Mouse (Mus musculus) gastrocnemius, postnatal 36 days (tissue): ENCODE measurements around the gene Mfap2. TPM values are rescaled to one million over a fixed set of nuclear protein-coding genes. Genes with fewer than 3 reads are reported as not detected.

Experiments
- DNase-seq, 2 experiments: peaks; one replicate each; pipeline ENCODE4 v3.0.0; 2022
- intact Hi-C: fragments of 180-260 bp; cut with DNase I; formaldehyde crosslinking; loops from one replicate; pipeline ENCODE4 v1.15.1; 2025
- long read RNA-seq, 2 experiments: library from polyadenylated mRNA; stranded (forward); transcript quantifications; one replicate each; pipeline ENCODE4 v2.0.0; 2021
- total RNA-seq, 2 experiments: library from RNA; stranded (reverse); gene quantifications; 2 replicates each; pipeline ENCODE4 v1.2.3; 2021

Gene Mfap2
- 1 to 10 TPM; 6.2 to 7.4 TPM for total RNA-seq
- long read RNA-seq, experiment 1, transcript Mfap2-201 (9 exons, 1,073 nt): major isoform, 12 of 13 reads
- long read RNA-seq, experiment 1, partial matches to known transcripts: 0 of 13 reads
- long read RNA-seq, experiment 1, other reads (novel, unspliced or antisense): 1 of 13 reads
- long read RNA-seq, experiment 2, transcript Mfap2-201 (9 exons, 1,073 nt): major isoform, 5 of 10 reads
- long read RNA-seq, experiment 2, partial matches to known transcripts: 1 of 10 reads
- long read RNA-seq, experiment 2, other reads (novel, unspliced or antisense): 4 of 10 reads

DNA sequence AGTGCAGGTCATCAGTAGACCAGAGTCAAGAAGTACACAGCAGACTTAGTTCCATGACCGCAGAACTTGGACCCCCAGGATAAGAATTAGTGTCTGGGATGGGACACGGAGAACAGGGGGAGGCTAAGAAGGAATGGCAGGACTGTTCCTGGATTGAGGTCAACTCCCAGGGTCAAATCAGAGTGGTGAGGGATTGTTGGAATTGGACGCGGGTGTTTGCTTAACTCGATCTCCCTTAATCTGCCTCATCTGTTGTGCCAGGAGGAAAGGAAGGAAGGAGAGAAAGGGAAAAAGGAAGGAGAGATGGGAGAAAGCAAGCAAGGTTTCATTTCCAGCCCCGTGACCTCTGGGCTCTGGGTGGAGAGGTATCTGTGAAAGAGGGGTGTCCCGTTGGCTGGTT, at the start of gene Mfap2:
Mfap2 (plus strand) TSS at position 301 of the 400 bp plus-strand sequence.
- intact Hi-C loops: no loop called here
- no peak for DNase-seq

DNA sequence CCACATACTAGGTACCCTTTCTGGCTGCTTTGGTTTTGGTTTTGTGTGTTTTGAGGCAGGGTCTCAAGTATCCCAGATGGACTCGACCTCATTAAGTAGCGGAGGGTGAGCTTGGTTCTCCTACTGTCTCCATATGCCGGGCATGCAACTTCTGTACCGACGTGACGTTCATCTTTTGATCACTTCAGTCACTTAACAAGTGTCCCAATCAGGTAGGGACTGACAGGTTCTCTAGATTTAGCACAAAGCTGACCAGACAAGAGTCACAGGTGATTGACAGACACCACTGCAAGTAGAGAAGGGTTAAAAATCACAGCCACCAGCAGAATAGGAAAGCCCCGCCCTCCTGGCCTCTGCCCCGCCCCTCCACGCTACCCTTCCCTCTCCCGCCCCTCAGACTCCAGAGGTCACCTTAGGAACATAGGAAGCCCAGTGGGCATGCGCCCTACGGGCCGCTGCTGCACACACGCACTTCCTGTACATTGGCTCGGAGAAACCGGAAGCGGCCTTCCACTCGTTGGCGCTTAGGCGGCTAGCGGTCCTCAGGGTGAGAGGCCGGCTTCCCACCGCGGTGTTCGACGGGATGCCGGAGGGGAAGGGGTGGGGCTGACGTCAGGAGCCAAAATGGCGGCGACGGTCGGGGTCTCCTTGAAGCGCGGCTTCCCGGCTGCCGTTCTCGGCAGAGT, 49.3 kb upstream of the Mfap2 start, which contains the start of gene Sdhb:
Sdhb (plus strand) TSS at position 423 of the 686 bp plus-strand sequence.
- DNase-seq: peak; percentile 91 to 96
- intact Hi-C loops: no loop called here

- no peak for DNase-seq
- intact Hi-C loops: no loop called here
Measured at GRCm38 (mm10) chr4:140961467-140962206, 48.6 kb upstream of the Mfap2 start.

GRCm38 (mm10) chr4:140962207-140962909, 47.9 kb upstream of the Mfap2 start:
- intact Hi-C loops: no loop called here
- DNase-seq: no peak

DNA sequence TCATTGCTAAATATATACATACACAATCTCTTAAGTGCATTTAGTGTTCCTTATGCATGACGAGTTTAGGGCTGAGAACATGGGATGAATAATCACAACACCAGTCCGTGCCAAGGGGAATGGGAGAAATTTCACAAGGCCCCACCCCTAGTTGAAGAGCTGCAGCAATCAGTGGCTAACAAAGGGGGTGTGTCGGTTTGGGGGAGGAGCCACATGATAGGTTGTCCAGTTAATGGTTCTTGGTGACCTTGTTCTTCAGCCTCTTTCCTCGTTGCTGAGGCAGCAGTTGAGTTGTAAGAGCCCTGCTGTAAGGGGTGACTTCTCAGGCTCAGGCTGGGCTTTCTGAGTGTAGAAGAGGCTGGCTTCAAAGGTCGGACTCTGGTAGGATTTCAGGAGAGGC, 47.3 kb upstream of the Mfap2 start:
- intact Hi-C loops: no loop called here
- peak in 1 of 2 experiments; percentile 33 for DNase-seq

DNA sequence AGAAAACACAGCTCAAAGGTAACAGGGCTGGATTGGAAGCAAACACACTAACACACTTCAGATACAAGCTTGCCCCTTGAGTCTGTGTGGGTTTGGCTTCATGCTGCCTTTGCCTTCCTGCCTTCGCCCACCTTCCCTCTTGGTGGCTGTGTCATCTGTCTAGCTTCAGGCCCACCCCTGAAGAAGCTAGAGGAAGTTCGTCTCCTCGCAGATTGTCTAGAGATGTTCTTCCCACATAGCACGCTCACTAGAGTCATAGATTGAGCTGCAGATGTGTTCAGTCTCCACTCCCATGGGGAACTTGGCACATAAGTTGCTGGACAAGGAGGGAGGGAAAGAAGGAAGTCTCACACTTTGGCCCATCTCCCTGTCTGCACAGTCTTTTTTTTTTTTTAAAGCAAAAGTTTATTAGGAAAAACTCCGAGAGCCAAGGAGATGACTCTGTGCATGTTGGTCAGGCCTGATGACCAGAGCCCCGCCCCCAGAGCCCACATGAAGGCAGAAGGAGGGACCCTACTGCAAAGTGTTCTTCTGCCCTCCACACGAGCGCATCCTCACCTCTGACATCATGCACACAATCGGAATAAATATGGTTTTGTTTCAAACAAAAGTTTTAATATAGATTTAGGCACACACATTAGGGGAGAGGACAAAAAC, 46.1 kb upstream of the Mfap2 start:
- no peak for DNase-seq
- intact Hi-C loops: loop anchor here (2.0 kb wide), 1 partner anchor 67 kb away; no protein-coding TSS in a partner anchor

DNA sequence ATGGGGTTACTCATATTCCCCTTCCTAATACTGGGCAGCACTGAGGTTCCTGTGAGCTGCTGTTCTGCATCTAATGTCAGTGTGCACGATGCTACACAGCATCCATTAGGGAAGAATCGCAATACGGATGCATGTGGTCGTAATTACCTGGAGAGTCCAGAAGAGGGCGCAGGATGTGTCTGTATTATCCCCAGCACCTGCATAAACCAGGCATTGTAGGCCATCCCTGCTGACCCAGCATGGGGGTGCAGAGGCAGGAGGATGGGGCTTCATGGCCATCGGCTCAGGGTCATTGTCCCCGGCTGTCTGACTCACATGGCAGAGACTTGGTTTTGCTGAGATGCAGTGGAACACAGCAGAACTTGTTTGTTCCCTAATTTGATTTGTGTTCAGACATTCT, 45.6 kb upstream of the Mfap2 start:
- DNase-seq: peak; percentile 54 to 64
- intact Hi-C loops: loop anchor here (2.0 kb wide), 1 partner anchor 66 kb away; no protein-coding TSS in a partner anchor

DNA sequence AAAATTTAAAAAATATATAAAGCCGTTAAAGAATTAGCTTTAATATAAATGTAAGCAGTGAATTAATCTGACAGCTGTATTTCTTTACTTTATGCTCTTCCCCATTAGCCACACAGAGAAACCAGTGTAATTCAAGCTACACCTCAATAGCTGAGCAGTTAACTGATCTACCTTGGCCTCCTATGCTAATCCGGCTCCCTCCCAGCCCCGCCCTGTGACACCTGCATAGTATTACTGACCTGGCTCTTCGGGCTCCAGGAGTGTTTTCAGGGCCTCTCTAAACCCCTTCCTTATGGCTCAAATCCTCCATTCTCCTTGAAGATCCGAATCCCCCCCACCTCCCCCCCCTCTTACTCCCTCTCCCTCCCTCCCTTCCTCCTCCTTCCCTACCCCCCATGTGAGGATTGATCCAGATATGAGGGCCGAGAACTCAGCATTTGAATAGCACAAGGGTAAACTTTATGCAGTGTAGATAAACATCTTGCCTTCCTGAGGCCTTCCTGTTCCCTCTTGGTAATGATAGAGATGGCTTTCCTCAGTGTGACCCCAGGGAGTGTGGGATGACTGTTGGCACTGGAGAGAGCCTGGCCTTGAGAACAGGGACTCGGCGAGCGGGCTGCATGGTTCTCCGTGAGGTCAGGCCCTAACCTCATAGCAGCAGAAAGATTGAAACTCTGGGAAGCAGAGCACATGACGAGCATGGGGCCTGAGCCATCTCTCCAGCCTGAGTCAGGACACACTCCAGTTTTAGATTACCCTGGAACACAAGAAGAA, 42.6 kb upstream of the Mfap2 start:
- no peak for DNase-seq
- intact Hi-C loops: no loop called here

- intact Hi-C loops: no loop called here
- DNase-seq: no peak
Measured at GRCm38 (mm10) chr4:140971691-140972090, 38.5 kb upstream of the Mfap2 start.

DNA sequence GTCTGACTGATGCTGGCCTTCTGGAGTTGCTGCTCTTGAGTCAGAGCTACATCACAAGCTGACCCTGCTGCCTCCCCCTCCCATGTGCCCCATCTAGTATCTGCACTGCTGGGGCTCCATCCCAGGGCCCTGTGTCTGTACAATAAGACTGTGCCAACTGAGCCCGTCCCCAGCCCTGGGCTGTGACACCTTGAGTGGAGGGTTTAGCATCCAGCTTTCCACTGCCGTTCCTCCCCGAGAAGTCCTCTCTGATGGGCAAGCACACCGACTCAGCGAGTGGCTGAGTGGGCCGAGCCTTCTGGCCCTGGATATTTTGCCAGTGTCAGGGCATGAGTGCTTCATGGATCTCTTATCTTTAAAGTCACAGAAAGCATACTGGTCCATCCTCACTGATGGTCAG, 35.8 kb upstream of the Mfap2 start:
- intact Hi-C loops: no loop called here
- DNase-seq: no peak

DNA sequence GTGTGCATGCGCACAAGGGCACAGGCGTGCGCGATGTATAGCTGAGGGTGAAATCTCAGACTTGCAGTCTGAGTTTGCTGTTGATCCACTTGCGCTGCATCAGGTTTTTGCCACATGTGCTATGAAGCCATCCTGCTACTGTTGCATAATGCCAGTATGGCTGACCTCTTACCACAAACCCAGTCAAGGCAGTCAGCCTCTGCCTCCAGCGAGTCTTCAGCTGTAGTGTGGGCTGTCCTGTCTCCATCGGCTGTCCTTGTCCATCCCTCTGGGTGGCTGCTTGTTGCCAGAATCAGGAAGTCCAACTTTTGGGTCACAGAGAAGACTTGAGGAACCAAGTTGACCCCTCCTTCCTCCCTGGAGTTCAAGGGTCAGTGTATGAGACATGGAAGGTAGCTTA, 34.9 kb upstream of the Mfap2 start:
- intact Hi-C loops: no loop called here
- no peak for DNase-seq

DNA sequence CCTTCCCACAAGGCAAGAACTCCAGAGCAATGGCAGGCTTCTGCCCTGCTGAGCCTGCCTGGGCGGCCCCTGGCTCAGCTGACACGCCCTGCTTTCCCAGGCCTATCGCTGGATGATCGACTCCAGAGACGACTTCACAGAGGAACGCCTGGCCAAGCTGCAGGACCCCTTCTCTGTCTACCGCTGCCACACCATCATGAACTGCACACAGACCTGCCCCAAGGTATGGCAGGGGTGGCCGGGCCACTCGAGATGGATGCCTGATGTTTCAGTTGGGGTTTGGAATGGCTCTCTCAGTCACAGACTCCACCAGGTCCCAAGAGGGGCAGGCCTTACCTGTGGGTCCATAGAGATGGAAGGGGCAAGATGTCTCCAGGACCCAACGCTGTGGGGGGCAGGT, 32.9 kb upstream of the Mfap2 start:
- intact Hi-C loops: no loop called here
- no peak for DNase-seq

DNA sequence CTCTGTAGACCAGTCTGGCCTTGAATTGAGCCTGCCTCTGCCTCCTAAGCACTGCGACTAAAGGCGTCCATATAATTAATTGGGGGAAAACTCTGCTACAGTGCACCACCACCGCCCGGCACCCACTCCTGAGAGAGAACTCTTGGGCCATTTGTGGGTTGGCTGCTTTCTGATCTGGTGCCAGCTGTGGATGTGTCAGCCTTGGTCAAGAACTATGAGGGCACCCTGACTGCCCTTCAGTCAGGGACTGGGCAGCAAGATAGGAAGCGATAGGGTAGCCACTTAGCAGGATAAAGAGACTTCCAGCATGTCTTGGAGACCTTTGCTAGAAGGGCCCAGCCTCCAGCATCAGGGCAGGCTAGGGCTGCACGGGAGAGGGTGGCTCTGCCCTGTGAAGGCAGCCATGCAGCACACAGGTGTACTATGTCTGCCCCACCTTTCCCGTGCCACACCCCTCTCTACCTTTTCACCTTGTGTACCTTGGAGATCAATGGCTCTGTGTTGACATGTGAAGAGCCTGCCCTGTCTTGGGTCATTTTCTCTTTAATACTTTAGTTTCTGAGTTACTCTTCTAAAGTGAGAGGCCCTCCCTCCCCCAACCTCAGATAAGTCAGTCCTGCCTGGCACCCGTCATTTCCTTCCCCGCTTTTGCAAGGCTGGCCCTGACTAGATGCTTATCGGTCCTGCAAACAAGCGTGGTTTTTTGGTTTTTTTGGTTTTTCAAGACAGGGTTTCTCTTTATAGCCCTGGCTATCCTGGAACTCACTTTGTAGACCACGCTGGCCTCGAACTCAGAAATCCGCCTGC, 32.1 kb upstream of the Mfap2 start:
- DNase-seq: no peak
- intact Hi-C loops: no loop called here

DNA sequence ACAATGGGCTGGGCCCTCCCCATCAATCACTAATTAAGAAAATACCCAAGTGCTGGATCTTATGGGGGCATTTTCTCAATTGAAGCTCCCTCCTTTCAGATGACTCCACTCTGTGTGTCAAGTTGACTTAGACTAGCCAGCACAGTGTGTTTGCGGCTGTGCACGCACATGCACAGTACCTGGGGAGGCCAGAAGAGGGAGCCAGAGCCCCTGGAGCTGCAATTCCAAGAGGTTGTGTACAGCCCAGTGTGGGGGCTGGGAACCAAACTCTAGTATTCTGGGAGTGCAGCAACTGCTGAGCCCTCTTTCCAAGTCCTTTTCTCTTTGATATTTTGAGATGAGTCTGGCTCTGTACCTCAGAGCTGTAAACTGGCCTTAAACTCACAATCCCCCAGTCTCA, 28.6 kb upstream of the Mfap2 start:
- DNase-seq: no peak
- intact Hi-C loops: loop anchor here (5.0 kb wide), 1 partner anchor 51 kb away; no protein-coding TSS in a partner anchor

- intact Hi-C loops: loop anchor here (5.0 kb wide), 1 partner anchor 49 kb away; no protein-coding TSS in a partner anchor
- no peak for DNase-seq
Measured at GRCm38 (mm10) chr4:140982808-140983207, 27.4 kb upstream of the Mfap2 start.

DNA sequence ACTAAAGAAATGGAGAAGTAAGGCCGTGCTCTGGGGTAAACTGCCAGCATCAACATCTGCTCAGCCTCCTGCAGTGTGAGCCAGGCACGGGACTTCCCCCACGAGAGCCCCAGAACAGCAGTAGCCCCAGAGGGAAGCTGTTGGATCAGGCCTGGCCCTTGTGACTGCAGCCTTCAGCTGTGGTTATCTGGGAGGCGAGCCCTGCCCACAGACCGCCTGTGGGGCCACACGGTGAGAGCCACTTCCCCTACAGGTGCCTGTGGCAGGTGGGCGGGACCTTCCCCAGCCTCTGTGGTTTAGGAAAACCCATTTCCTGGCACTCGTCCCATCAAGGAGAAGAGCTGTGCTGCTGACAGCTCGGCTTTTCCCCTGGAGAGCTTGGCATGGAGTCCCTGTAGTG, 26.8 kb upstream of the Mfap2 start:
- peak; percentile 33 to 48 for DNase-seq

DNA sequence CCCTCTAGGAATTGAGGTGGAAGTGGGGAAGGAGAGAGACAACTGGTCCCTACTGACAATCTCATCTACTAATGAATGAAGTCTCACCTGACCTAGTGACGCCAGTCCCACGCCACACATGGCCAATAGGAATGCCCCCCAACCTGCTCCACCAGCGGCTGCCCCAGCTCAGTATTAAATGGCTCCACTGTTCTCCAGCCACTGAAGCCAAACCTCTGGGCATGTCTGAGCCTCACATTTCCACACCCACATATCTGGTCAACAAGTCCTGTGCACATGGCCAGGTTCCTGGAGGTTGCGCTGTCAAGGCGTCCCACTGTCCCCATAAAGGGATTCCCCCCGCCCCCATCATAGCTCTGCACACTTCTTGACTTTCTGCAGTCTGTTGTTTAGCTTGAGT, 25.7 kb upstream of the Mfap2 start:
- intact Hi-C loops: loop anchor here (5.0 kb wide), 1 partner anchor 48 kb away; no protein-coding TSS in a partner anchor
- DNase-seq: no peak

More for the DNA sequence above, 26.8 kb upstream of the Mfap2 start:
- intact Hi-C loops: loop anchor here (5.0 kb wide), 1 partner anchor 49 kb away; no protein-coding TSS in a partner anchor

DNA sequence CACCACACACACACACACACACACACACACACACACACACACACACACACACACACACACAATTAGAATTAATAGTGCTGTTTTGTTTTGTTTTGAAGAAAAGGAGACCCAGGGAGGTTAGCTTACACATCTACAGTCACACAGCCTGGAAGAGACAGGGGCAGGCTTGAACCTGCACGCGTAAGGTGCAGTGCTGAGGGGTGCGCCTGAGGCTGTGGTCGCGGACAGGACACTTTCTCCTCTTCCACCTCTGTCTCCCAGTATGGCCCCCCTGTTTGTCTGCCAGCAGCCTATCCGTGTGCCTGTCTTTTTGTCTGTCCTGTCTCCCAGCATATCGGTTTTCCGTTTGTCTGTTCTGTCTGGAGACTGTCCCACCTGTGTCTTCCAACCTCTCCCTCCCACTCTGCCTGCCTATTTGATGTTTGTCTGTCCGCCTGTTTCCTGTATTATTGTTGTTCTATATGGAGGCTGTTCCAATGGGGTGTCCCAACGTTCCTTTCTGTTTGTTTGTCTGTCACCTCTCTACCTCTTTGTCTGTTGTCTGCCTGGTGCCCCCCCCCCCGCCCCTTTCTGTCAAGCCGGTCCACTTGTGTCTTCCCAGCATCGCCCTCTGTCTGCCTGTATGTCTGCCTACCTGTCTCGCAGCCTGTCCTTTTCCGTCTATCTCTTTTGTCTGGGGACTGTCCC, 24.1 kb upstream of the Mfap2 start:
- intact Hi-C loops: no loop called here
- DNase-seq: no peak
